Mouse (Mus musculus): ENCODE data around the gene Kat7. TPM values are rescaled to one million over a fixed set of nuclear protein-coding genes. Genes with fewer than 3 reads are reported as not detected.

Gene Kat7
- total RNA-seq, 2 experiments from 2014 or later: 20.8 to 25.1 TPM

- DNase-seq: no peak
- intact Hi-C loops (cut with DNase I): loop anchor here (5.0 kb wide), 1 partner anchor 33 kb away; no protein-coding TSS in a partner anchor
These were observed 24.5 kb upstream of the Kat7 start for GRCm38 (mm10) chr11:95334448-95335060.

- DNase-seq: no peak
- intact Hi-C loops (cut with DNase I): loop anchor here (5.0 kb wide), 1 partner anchor 33 kb away; no protein-coding TSS in a partner anchor
These were observed 23.8 kb upstream of the Kat7 start for GRCm38 (mm10) chr11:95333805-95334204.

GRCm38 (mm10) chr11:95333209-95333608, 23.2 kb upstream of the Kat7 start:
- no peak for DNase-seq
- intact Hi-C loops (cut with DNase I): loop anchor here (5.0 kb wide), 1 partner anchor 34 kb away; no protein-coding TSS in a partner anchor

- intact Hi-C loops (cut with DNase I): loop anchor here (5.0 kb wide), 1 partner anchor 37 kb away; no protein-coding TSS in a partner anchor
These were observed 20.6 kb upstream of the Kat7 start for GRCm38 (mm10) chr11:95330662-95331061.

GRCm38 (mm10) chr11:95328629-95329028, 18.6 kb upstream of the Kat7 start:
- no peak for DNase-seq
- intact Hi-C loops (cut with DNase I): no loop called here

More at GRCm38 (mm10) chr11:95330662-95331061, 20.6 kb upstream of the Kat7 start:
- DNase-seq: no peak

- intact Hi-C loops (cut with DNase I): no loop called here
- no peak for DNase-seq
These were observed 16.2 kb upstream of the Kat7 start for GRCm38 (mm10) chr11:95326243-95326642.

GRCm38 (mm10) chr11:95325832-95326231, 15.8 kb upstream of the Kat7 start:
- intact Hi-C loops (cut with DNase I): no loop called here
- no peak for DNase-seq

- intact Hi-C loops (cut with DNase I): no loop called here
- DNase-seq: no peak
These were observed 14.1 kb upstream of the Kat7 start for GRCm38 (mm10) chr11:95324181-95324580.

GRCm38 (mm10) chr11:95320010-95320409, 10.0 kb upstream of the Kat7 start:
- no peak for DNase-seq
- intact Hi-C loops (cut with DNase I): no loop called here

- no peak for DNase-seq
- intact Hi-C loops (cut with DNase I): loop anchor here (5.0 kb wide), 2 partner anchors 63 to 203 kb away; partner anchors contain the start of gene Slc35b1
These were observed 9.5 kb upstream of the Kat7 start for GRCm38 (mm10) chr11:95319506-95319905.

- DNase-seq: no peak
- intact Hi-C loops (cut with DNase I): loop anchor here (5.0 kb wide), 2 partner anchors 64 to 204 kb away; partner anchors contain the start of gene Slc35b1
These were observed 8.1 kb upstream of the Kat7 start for GRCm38 (mm10) chr11:95318116-95318515.

- intact Hi-C loops (cut with DNase I): loop anchor here (5.0 kb wide), 2 partner anchors 67 to 207 kb away; partner anchors contain the start of gene Slc35b1
- no peak for DNase-seq
These were observed 5.3 kb upstream of the Kat7 start for GRCm38 (mm10) chr11:95315215-95315955.

- intact Hi-C loops (cut with DNase I): no loop called here
These were observed 1.4 kb upstream of the Kat7 start for GRCm38 (mm10) chr11:95311425-95311807.

GRCm38 (mm10) chr11:95310648-95311424, 790 bp upstream of the Kat7 start:
- DNase-seq: peak in 1 of 2 experiments; percentile 25

More at GRCm38 (mm10) chr11:95311425-95311807, 1.4 kb upstream of the Kat7 start:
- no peak for DNase-seq

GRCm38 (mm10) chr11:95309510-95310006, 488 bp downstream of the Kat7 start:
- peak; percentile 88 to 95 for DNase-seq
- intact Hi-C loops (cut with DNase I): no loop called here

More at GRCm38 (mm10) chr11:95310648-95311424, 790 bp upstream of the Kat7 start:
- intact Hi-C loops (cut with DNase I): no loop called here

GRCm38 (mm10) chr11:95307526-95307925, 2.5 kb downstream of the Kat7 start:
- DNase-seq: no peak
- intact Hi-C loops (cut with DNase I): no loop called here

GRCm38 (mm10) chr11:95305600-95305999, 4.4 kb downstream of the Kat7 start:
- no peak for DNase-seq
- intact Hi-C loops (cut with DNase I): no loop called here

GRCm38 (mm10) chr11:95301772-95302171, 8.3 kb downstream of the Kat7 start:
- intact Hi-C loops (cut with DNase I): no loop called here
- DNase-seq: no peak

- no peak for DNase-seq
- intact Hi-C loops (cut with DNase I): loop anchor here (5.0 kb wide), 1 partner anchor 43 kb away; no protein-coding TSS in a partner anchor
These were observed 10.2 kb downstream of the Kat7 start for GRCm38 (mm10) chr11:95299886-95300285.

GRCm38 (mm10) chr11:95298146-95298545, 11.9 kb downstream of the Kat7 start:
- intact Hi-C loops (cut with DNase I): loop anchor here (5.0 kb wide), 1 partner anchor 41 kb away; no protein-coding TSS in a partner anchor
- no peak for DNase-seq

Measured in gastrocnemius, postnatal 36 days (tissue).